Mouse (Mus musculus) monocyte, adult 59 days (primary cell): ENCODE results near the gene Dazap2. TPM values are rescaled to one million over a fixed set of nuclear protein-coding genes. Genes with fewer than 3 reads are reported as not detected.

Source experiments
- total RNA-seq, 2 experiments: library from RNA; stranded (reverse); gene quantifications; one replicate each; pipeline ENCODE4 v1.2.4; 2023

Dazap2 gene
- total RNA-seq: 100 to 1,000 TPM; 500 to 526 TPM

DNA sequence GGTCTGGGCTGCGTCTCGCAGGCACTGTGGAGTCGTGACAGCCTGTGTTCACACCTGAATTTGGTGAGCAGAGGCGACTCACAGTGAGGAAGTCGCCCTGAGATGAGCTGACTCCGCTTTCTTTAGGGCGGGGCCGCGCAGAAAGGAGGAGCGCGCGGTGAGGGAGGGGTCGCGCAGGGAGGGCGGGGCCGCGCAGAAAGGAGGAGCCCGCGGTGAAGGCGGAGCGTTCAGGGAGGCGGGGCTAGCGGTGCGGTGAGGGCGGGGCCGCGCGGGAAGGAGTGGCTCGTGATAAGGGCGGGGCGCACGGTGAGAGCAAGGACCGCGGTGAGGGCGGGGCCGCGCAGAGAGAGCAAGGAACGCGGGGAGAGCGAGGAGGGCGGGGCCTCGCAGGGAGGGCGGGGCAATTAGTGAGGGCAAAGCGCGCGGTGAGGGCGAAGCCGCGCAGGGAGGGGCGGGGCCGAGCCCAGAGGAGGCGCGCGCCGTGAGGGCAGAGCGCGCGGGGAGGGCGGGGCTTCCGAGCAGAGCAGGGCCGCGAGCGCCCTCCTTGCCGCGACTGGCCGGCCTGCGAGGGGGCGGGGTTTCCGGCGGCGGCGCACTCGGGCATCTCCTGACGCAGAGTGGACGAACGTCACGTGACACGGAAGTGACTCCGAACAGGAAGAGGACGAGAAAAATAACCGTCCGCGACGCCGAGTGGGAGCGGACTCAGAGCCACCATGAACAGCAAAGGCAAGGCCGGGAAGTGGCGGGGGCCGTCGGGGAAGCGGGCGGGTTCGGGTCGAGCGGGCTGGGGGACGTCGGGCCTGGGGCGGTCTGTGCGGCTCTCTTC is at the start of gene Dazap2:
Gene Dazap2, plus strand, starts transcription at position 354 of the 829 bp plus-strand sequence.

GRCm38 (mm10) chr15:100599276-100600046 is 15.7 kb upstream of the Dazap2 start, which contains the start of gene Pou6f1:
TSS of gene Pou6f1 (minus strand) at chr15:100599984.

DNA sequence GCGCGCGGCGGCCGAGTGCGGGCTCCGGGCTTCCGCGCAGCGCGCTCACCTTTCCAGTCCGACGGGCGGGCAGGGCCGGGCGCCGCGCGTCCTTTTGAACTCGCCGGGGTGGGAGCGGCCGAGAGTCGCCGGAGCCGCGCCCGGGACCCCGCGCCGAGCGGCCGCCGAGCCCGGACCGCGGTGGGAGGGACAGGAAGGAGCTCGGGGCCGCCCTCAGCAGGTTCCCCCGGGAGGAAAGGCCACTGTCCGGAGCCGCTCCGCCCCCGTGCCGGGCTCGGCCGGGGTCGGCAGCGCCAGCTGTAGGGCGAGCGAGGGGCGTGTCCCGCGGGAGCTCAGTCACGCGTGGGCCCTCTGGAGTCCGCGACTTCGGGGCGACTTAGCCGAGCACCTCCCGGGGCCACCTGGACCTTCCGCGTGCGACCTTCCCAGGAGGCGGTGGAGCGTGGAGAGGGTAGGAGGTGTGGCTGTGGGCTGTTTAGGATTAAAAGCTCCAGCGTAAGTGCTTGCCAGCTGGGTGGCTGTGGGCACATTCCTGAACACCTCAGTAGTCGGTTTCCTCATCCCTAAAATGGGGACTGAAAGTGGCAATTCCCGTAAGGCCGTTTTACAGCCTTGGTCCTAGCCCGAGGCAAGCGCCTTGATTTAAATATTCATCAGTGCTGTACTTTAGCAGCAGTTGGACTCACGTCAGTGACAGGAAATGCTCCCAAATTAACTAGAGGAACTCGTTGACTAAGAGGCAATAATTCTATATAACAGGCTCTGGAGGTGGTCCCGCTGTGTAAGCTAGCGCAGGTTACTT is 21.8 kb downstream of the Dazap2 start, which contains the start of gene Smagp:
Gene Smagp, minus strand, starts transcription at position 241 of the 802 bp plus-strand sequence.

DNA sequence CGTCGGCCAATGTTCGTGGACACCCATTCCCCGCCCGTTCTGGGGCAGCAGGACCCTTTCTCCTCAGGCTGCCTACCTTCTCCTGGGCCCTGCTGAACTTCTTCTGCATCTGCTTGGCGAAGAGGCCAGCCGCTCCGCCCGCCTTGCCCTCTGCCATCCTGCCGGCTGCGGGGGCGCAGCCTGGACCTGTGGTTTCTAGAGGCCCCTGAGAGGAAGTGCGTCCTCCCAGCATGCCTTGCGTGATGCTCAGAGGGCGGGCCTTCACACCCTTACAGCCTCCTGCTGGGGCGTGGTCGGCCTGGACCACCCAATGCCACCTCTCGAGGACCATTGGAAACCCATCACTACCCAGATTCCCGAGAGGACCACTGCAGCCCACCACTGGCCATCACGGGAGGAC is 54.2 kb downstream of the Dazap2 start, which contains the start of gene Bin2:
Gene Bin2, minus strand, starts transcription at position 217 of the 400 bp plus-strand sequence.

Other genes with a start within 250 kb of the Dazap2 start
- gene Gm5475, start 193.2 kb upstream of the Dazap2 start, total RNA-seq: not detected
- gene Slc11a2, start 190.3 kb upstream of the Dazap2 start, total RNA-seq: 10 to 100 TPM; 30.3 to 30.6 TPM
- gene Letmd1, start 146.3 kb upstream of the Dazap2 start, total RNA-seq: 10 to 100 TPM; 27.2 to 29.2 TPM
- gene Csrnp2, start 119.9 kb upstream of the Dazap2 start, total RNA-seq: 1 to 10 TPM; 2.0 to 2.7 TPM
- gene Tfcp2, start 63.3 kb upstream of the Dazap2 start, total RNA-seq: 1 to 10 TPM; 7.2 to 8.8 TPM
- 10 to 100 TPM; 12.4 to 15.5 TPM for gene Pou6f1, start 15.4 kb upstream of the Dazap2 start, total RNA-seq
- 10 to 100 TPM; 60.8 to 79.4 TPM for gene Smagp, start 21.6 kb downstream of the Dazap2 start, total RNA-seq
- gene Bin2, start 54.2 kb downstream of the Dazap2 start, total RNA-seq: 100 to 1,000 TPM; 508 to 528 TPM
- gene Cela1, start 72.6 kb downstream of the Dazap2 start, total RNA-seq: 10 to 100 TPM; 20.1 to 22.6 TPM
- gene Galnt6, start 114.0 kb downstream of the Dazap2 start, total RNA-seq: 10 to 100 TPM; 27.2 to 27.3 TPM
- gene Slc4a8, start 146.4 kb downstream of the Dazap2 start, total RNA-seq: 1 to 10 TPM; 2.0 to 5.5 TPM